9 mouse cellular contexts compared by ENCODE assay signal in genomic region chr12:76530580-76531139, GRCm38 (mm10). TPM values are rescaled to one million over a fixed set of nuclear protein-coding genes. Genes with fewer than 3 reads are reported as not detected.
A peak's percentile ranks its signal among the peaks of the same experiment; 100 is the strongest.
DNase-seq lines count a peak whose midpoint lies in the region; ATAC-seq and TF ChIP-seq lines count a peak whose summit lies in the region.
"Had no signal": no experiment of that assay in that cellular context is flagged by ENCODE, and none has a peak within 500 bp of the region (broad histone marks: within the 10 kb centered on the region; RNA-seq: fewer than 3 reads in every experiment).

Plekhg3 (plus strand) TSS chr12:76530891.

- no peaks in the 10 kb centered on the region for H3K36me3 ChIP-seq in kidney, embryonic 16.5 days (ENCODE audit: insufficient read depth, low read length)
- no peaks in the 10 kb centered on the region for H3K36me3 ChIP-seq in ES-Bruce4 (ENCODE audit: control insufficient read depth, insufficient read depth, low read length, poor library complexity, severe bottlenecking)
- no peaks in the 10 kb centered on the region for H3K36me3 ChIP-seq in midbrain, embryonic 14.5 days (ENCODE audit: control insufficient read depth, insufficient read depth, low read length)
- H3K36me3 ChIP-seq: midbrain, embryonic 12.5 days had no signal

- peak within 1 kb of the TSS; percentile 78; the same call in 1 of the 2 replicates for H3K4me3 ChIP-seq in kidney, embryonic 16.5 days (ENCODE audit: low read length)
- no peak within 1 kb of the TSS for H3K4me3 ChIP-seq in ES-Bruce4 (ENCODE audit: low read depth, low read length)
- H3K4me3 ChIP-seq in cortical plate, adult 2 months (ENCODE audit: insufficient read depth, low read length): no peak within 1 kb of the TSS
- H3K4me3 ChIP-seq in midbrain, embryonic 14.5 days (replicated peaks; ENCODE audit: low read depth, low read length): no peak within 1 kb of the TSS
- H3K4me3 ChIP-seq: midbrain, embryonic 12.5 days had no signal

- H3K9me3 ChIP-seq in kidney, embryonic 16.5 days (ENCODE audit: low read length): no peaks in the 10 kb centered on the region
- no peaks in the 10 kb centered on the region for H3K9me3 ChIP-seq in ES-Bruce4 (replicated peaks; ENCODE audit: control insufficient read depth, insufficient read depth, low read length, poor library complexity, severe bottlenecking)
- no peaks in the 10 kb centered on the region for H3K9me3 ChIP-seq in midbrain, embryonic 14.5 days (ENCODE audit: control insufficient read depth, low read length)
- H3K9me3 ChIP-seq: midbrain, embryonic 12.5 days had no signal

- peaks cover 43% of the 10 kb centered on the region for H3K4me1 ChIP-seq in kidney, embryonic 16.5 days (ENCODE audit: insufficient read depth, low read length)
- H3K4me1 ChIP-seq in ES-Bruce4 (ENCODE audit: control insufficient read depth, insufficient read depth, low read length): peaks cover 3% of the 10 kb centered on the region
- H3K4me1 ChIP-seq in cortical plate, adult 2 months (ENCODE audit: control insufficient read depth, insufficient read depth, low read length): no peaks in the 10 kb centered on the region
- H3K4me1 ChIP-seq in midbrain, embryonic 14.5 days (ENCODE audit: control insufficient read depth, insufficient read depth, low read length): peaks cover 11% of the 10 kb centered on the region

- 42% methylated on average over 6 of the region's 6 CpGs for WGBS in kidney, embryonic 16.5 days
- 29% methylated on average over 6 of the region's 6 CpGs for WGBS in midbrain, embryonic 14.5 days

- no peak for ATAC-seq in kidney, embryonic 16.5 days (ENCODE audit: low FRiP score, low TSS enrichment)
- no peak for ATAC-seq in midbrain, embryonic 14.5 days (ENCODE audit: low FRiP score, low TSS enrichment)

- TF ChIP-seq EP300 in ES-Bruce4 (IDR thresholded peaks at IDR 0.05; ENCODE audit: insufficient read depth, low read depth, low read length): no peak

- peak within 1 kb of the TSS; percentile 94 for H3K27ac ChIP-seq in kidney, embryonic 16.5 days (ENCODE audit: low read length)
- H3K27ac ChIP-seq in ES-Bruce4 (ENCODE audit: insufficient read depth, low read length): no peak within 1 kb of the TSS
- no peak within 1 kb of the TSS for H3K27ac ChIP-seq in cortical plate, adult 2 months (ENCODE audit: insufficient read depth, low read length)
- no peak within 1 kb of the TSS for H3K27ac ChIP-seq in midbrain, embryonic 14.5 days (replicated peaks; ENCODE audit: low read depth, low read length)
- H3K27ac ChIP-seq: midbrain, embryonic 12.5 days had no signal

- H3K9ac ChIP-seq in kidney, embryonic 16.5 days (replicated peaks; ENCODE audit: low read length): peak within 1 kb of the TSS; percentile 47; the same call in 1 of the 2 replicates
- no peak within 1 kb of the TSS for H3K9ac ChIP-seq in ES-Bruce4 (ENCODE audit: low read depth, poor library complexity, severe bottlenecking)
- H3K9ac ChIP-seq in midbrain, embryonic 14.5 days (replicated peaks; ENCODE audit: low read length): no peak within 1 kb of the TSS
- H3K9ac ChIP-seq: midbrain, embryonic 12.5 days had no signal

- TF ChIP-seq CTCF in ES-Bruce4 (IDR thresholded peaks at IDR 0.05; ENCODE audit: low read depth, low read length): no peak
- no peak for TF ChIP-seq CTCF in cortical plate, adult 2 months (IDR thresholded peaks at IDR 0.05; ENCODE audit: extremely low read depth, insufficient read depth, low read length)

- H3K4me2 ChIP-seq in kidney, embryonic 16.5 days (replicated peaks; ENCODE audit: low read depth, low read length): peak within 1 kb of the TSS; percentile 96
- no peak within 1 kb of the TSS for H3K4me2 ChIP-seq in midbrain, embryonic 14.5 days (ENCODE audit: low read length)
- H3K4me2 ChIP-seq: midbrain, embryonic 12.5 days had no signal

- H3K27me3 ChIP-seq in kidney, embryonic 16.5 days (ENCODE audit: insufficient read depth, low read length): no peaks in the 10 kb centered on the region
- H3K27me3 ChIP-seq in ES-Bruce4 (ENCODE audit: control insufficient read depth, insufficient read depth, low read length, poor library complexity, severe bottlenecking): no peaks in the 10 kb centered on the region
- peaks cover 54% of the 10 kb centered on the region for H3K27me3 ChIP-seq in midbrain, embryonic 14.5 days (ENCODE audit: control insufficient read depth, insufficient read depth, low read length)

- no peak for DNase-seq in kidney, postnatal 10 days
- no peak for DNase-seq in layer of hippocampus, postnatal 36 days
- DNase-seq in cerebellum, postnatal 25 days: no peak
- no peak for DNase-seq in midbrain, embryonic 14.5 days
- no peak for DNase-seq in cerebellum, adult 18-20 months

- no peak for TF ChIP-seq POLR2A in ES-Bruce4 (IDR thresholded peaks at IDR 0.05; ENCODE audit: insufficient read depth, low read length)
- TF ChIP-seq POLR2A in cortical plate, adult 2 months (IDR thresholded peaks at IDR 0.05; ENCODE audit: extremely low read depth, insufficient read depth, low read length): no peak

RNA-seq across cellular contexts. Expression of gene Plekhg3, which starts in this region (rescaled TPM):
- 23.0 and 24.8 TPM in 2 replicates for polyA plus RNA-seq in kidney, embryonic 16.5 days (2015; fragmentation: Nextera tagmentation; extraction: Ambion mirVana)
- 25.3 and 28.5 TPM in 2 replicates for polyA plus RNA-seq in ES-Bruce4 (2011; ENCODE audit: insufficient read depth, insufficient read length, low read depth, missing spikeins)
- 16.0 and 19.0 TPM in 2 replicates for polyA plus RNA-seq in cortical plate, adult 2 months (2012; rRNA removed)
- total RNA-seq in layer of hippocampus, postnatal 36 days (2021): 10 to 100 TPM; 22.9 to 23.2 TPM
- 0.20 and 1.1 TPM in 2 replicates for polyA plus RNA-seq in midbrain, embryonic 14.5 days (2014; fragmentation: Nextera tagmentation; extraction: Ambion mirVana)
